17 mouse cellular contexts compared by ENCODE assay signal in the genomic region with DNA sequence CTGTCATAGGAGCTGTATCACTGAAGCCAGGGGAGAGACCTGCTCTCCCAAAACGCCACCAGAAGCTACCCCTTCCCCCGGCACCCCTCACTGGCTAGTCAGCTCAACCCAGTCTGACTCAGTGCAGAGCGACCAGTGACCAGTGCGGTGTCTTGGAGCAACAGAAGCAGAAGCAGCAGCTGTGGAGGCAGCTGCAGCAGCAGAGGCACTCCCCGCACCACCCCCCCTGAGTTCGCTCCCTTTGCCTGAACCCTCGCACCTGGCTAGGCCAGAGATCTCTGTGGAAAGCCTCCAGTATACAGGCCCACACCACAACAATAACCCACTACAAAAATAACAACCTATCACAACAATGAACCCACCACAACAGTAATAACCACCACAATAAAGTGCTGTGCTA. TPM values are rescaled to one million over a fixed set of nuclear protein-coding genes. Genes with fewer than 3 reads are reported as not detected.
DNase-seq lines count a peak whose midpoint lies in the region; ATAC-seq lines count a peak whose summit lies in the region.
"Had no signal": no experiment of that assay in that cellular context is flagged by ENCODE, and none has a peak within 500 bp of the region (broad histone marks: within the 10 kb centered on the region; RNA-seq: fewer than 3 reads in every experiment).

No protein-coding gene starts in this region.

- ATAC-seq in intestine, embryonic 15.5 days: peak; percentile 64
- no peak for ATAC-seq in midbrain, embryonic 15.5 days (replicated peaks)

- H3K27ac ChIP-seq in intestine, embryonic 15.5 days: no peak overlapping the region
- no peak overlapping the region for H3K27ac ChIP-seq in midbrain, embryonic 15.5 days
- H3K27ac ChIP-seq: forebrain, embryonic 12.5 days; limb, embryonic 13.5 days; lung, embryonic 15.5 days had no signal

- no peak overlapping the region for H3K9ac ChIP-seq in intestine, embryonic 15.5 days
- H3K9ac ChIP-seq in midbrain, embryonic 15.5 days: no peak overlapping the region
- H3K9ac ChIP-seq: forebrain, embryonic 12.5 days; limb, embryonic 13.5 days; lung, embryonic 15.5 days had no signal

- H3K4me3 ChIP-seq in intestine, embryonic 15.5 days (replicated peaks): no peak overlapping the region
- H3K4me3 ChIP-seq in midbrain, embryonic 15.5 days: no peak overlapping the region
- H3K4me3 ChIP-seq: forebrain, embryonic 12.5 days; limb, embryonic 13.5 days; lung, embryonic 15.5 days had no signal

- 62% methylated on average over 7 of the region's 7 CpGs for WGBS in intestine, embryonic 15.5 days
- WGBS in midbrain, embryonic 15.5 days: 75% methylated on average over 7 of the region's 7 CpGs

- no peaks in the 10 kb centered on the region for H3K36me3 ChIP-seq in intestine, embryonic 15.5 days
- H3K36me3 ChIP-seq in midbrain, embryonic 15.5 days (replicated peaks): no peaks in the 10 kb centered on the region
- H3K36me3 ChIP-seq: forebrain, embryonic 12.5 days; limb, embryonic 13.5 days; lung, embryonic 15.5 days had no signal

- no peaks in the 10 kb centered on the region for H3K27me3 ChIP-seq in intestine, embryonic 15.5 days (replicated peaks)
- no peaks in the 10 kb centered on the region for H3K27me3 ChIP-seq in midbrain, embryonic 15.5 days (replicated peaks)
- H3K27me3 ChIP-seq: forebrain, embryonic 12.5 days; limb, embryonic 13.5 days; lung, embryonic 15.5 days had no signal

- DNase-seq in gastrocnemius, postnatal 25 days: peak; percentile 16
- no peak for DNase-seq in gastrocnemius, adult 8-10 months (ENCODE audit: low spot score in 2 of 2)
- DNase-seq in A20 (ENCODE audit: low read depth, low spot score): peak; percentile 91
- DNase-seq in thymus, adult 18-20 months: peak; percentile 76 to 82
- DNase-seq in layer of hippocampus, adult 9-11 months: no peak
- DNase-seq in frontal cortex, postnatal 36 days (ENCODE audit: low spot score in 2 of 2): no peak
- DNase-seq: cerebellum, adult 9-10 months; kidney, postnatal 10 days; midbrain, embryonic 14.5 days; right cerebral cortex, postnatal 14 days had no signal

- no peaks in the 10 kb centered on the region for H3K9me3 ChIP-seq in intestine, embryonic 15.5 days
- H3K9me3 ChIP-seq in midbrain, embryonic 15.5 days: no peaks in the 10 kb centered on the region
- H3K9me3 ChIP-seq: forebrain, embryonic 12.5 days; limb, embryonic 13.5 days; lung, embryonic 15.5 days had no signal

- H3K4me1 ChIP-seq in intestine, embryonic 15.5 days (replicated peaks): 0 out of 2 replicates have a peak, but pooled peaks cover 3% of the 10 kb centered on the region
- H3K4me1 ChIP-seq in midbrain, embryonic 15.5 days: no peaks in the 10 kb centered on the region
- H3K4me1 ChIP-seq: forebrain, embryonic 12.5 days; limb, embryonic 13.5 days; lung, embryonic 15.5 days had no signal

- H3K4me2 ChIP-seq in intestine, embryonic 15.5 days (replicated peaks): no peak overlapping the region
- no peak overlapping the region for H3K4me2 ChIP-seq in midbrain, embryonic 15.5 days
- H3K4me2 ChIP-seq: forebrain, embryonic 12.5 days; limb, embryonic 13.5 days; lung, embryonic 15.5 days had no signal

RNA-seq across cellular contexts. Expression of a gene that starts 3.9 kb away (rescaled TPM):
- 1 to 10 TPM; 1.1 to 2.6 TPM for total RNA-seq in gastrocnemius, postnatal 25 days (2021)
- 1 to 10 TPM in 2 of 4 experiments, under 1 TPM in 2; 0.60 to 3.1 (median 1.1) TPM for total RNA-seq in gastrocnemius, adult 8-10 months (2022)
- 2.1 TPM in 2 replicates for polyA plus RNA-seq in intestine, embryonic 15.5 days (2015; fragmentation: Nextera tagmentation; extraction: Ambion mirVana)
- 1.3 and 1.4 TPM in 2 replicates for polyA plus RNA-seq in midbrain, embryonic 15.5 days (2015; fragmentation: Nextera tagmentation; extraction: Ambion mirVana)

RNA-seq across cellular contexts. Expression of a gene that starts 3.9 kb away (rescaled TPM):
- not detected for total RNA-seq in gastrocnemius, postnatal 25 days (2021)
- not detected for total RNA-seq in gastrocnemius, adult 8-10 months (2022)
- not detected in 2 replicates for polyA plus RNA-seq in intestine, embryonic 15.5 days (2015; fragmentation: Nextera tagmentation; extraction: Ambion mirVana)
- polyA plus RNA-seq in midbrain, embryonic 15.5 days (2015; fragmentation: Nextera tagmentation; extraction: Ambion mirVana): not detected in 2 replicates
- polyA plus RNA-seq: embryonic facial prominence, embryonic 11.5 days; forebrain, embryonic 12.5 days; heart, postnatal 0 days; limb, embryonic 13.5 days; lung, embryonic 15.5 days; midbrain, embryonic 14.5 days had no signal

RNA-seq across cellular contexts. Expression of a gene that starts 54.8 kb away (rescaled TPM):
- total RNA-seq in gastrocnemius, postnatal 25 days (2021): 100 to 1,000 TPM; 235 to 294 TPM
- 100 to 1,000 TPM; 204 to 246 (median 223) TPM for total RNA-seq in gastrocnemius, adult 8-10 months (2022)
- polyA plus RNA-seq in intestine, embryonic 15.5 days (2015; fragmentation: Nextera tagmentation; extraction: Ambion mirVana): 0.19 and 0.53 TPM in 2 replicates
- polyA plus RNA-seq in midbrain, embryonic 15.5 days (2015; fragmentation: Nextera tagmentation; extraction: Ambion mirVana): 0.10 TPM in 1 of 2 replicates, not detected in the other
- polyA plus RNA-seq: forebrain, embryonic 12.5 days; midbrain, embryonic 14.5 days had no signal

Comparison
In these comparisons a context has a peak if more than half of its experiments do, and no peak if none do; other contexts are left out.
1. DNase-seq: peak in gastrocnemius, postnatal 25 days (single experiment), A20 (single experiment) and thymus, adult 18-20 months (2 of 2); none in gastrocnemius, adult 8-10 months (0 of 2), layer of hippocampus, adult 9-11 months (single experiment) and frontal cortex, postnatal 36 days (0 of 2).